Mouse (Mus musculus): Measurements from ENCODE around the gene Shbg. TPM values are rescaled to one million over a fixed set of nuclear protein-coding genes. Genes with fewer than 3 reads are reported as not detected.

The Shbg gene
- polyA plus RNA-seq, 1 experiment from 2014 or later: 1.5 TPM

GRCm38 (mm10) chr11:69584937-69585336 is 32.8 kb downstream of the Shbg start:
- H3K27me3 ChIP-seq (ENCODE audit: control insufficient read depth, insufficient read depth, low read length): no peaks in the 10 kb centered on the region

GRCm38 (mm10) chr11:69584008-69584407 is 33.7 kb downstream of the Shbg start:
- Histone ChIP-seq H3K9ac (ENCODE audit: low read depth, low read length) (no peak overlapping the region), H3K4me1 (ENCODE audit: control insufficient read depth, insufficient read depth, low read length) (peaks cover 23% of the 10 kb centered on the region; the same call in 1 of the 2 replicates), H3K27me3 (ENCODE audit: control insufficient read depth, insufficient read depth, low read length) (no peaks in the 10 kb centered on the region), H3K36me3 (ENCODE audit: control insufficient read depth, insufficient read depth, low read length) (peaks cover 14% of the 10 kb centered on the region), H3K9me3 (replicated peaks; ENCODE audit: control insufficient read depth, low read length) (no peaks in the 10 kb centered on the region), H3K4me2 (no peak overlapping the region), H3K27ac (ENCODE audit: low read depth, low read length) (no peak overlapping the region), H3K4me3 (ENCODE audit: low read depth, low read length) (no peak overlapping the region)
- no peak for ATAC-seq (replicated peaks; ENCODE audit: insufficient number of reproducible peaks, low FRiP score, low TSS enrichment)
- WGBS (ENCODE audit: insufficient replicate concordance): 83% methylated on average over 7 of the region's 7 CpGs

More at GRCm38 (mm10) chr11:69584937-69585336, 32.8 kb downstream of the Shbg start:
- H3K36me3 ChIP-seq (ENCODE audit: control insufficient read depth, insufficient read depth, low read length): peaks cover 22% of the 10 kb centered on the region
- no peaks in the 10 kb centered on the region for H3K9me3 ChIP-seq (replicated peaks; ENCODE audit: control insufficient read depth, low read length)
- no peak for ATAC-seq (replicated peaks; ENCODE audit: insufficient number of reproducible peaks, low FRiP score, low TSS enrichment)
- 93% methylated on average over 13 of the region's 13 CpGs for WGBS (ENCODE audit: insufficient replicate concordance)
- no peak overlapping the region for H3K27ac ChIP-seq (ENCODE audit: low read depth, low read length)
- no peak overlapping the region for H3K9ac ChIP-seq (ENCODE audit: low read depth, low read length)
- no peak overlapping the region; the same call in 1 of the 2 replicates for H3K4me2 ChIP-seq
- H3K4me1 ChIP-seq (ENCODE audit: control insufficient read depth, insufficient read depth, low read length): peaks cover 17% of the 10 kb centered on the region; the same call in 1 of the 2 replicates
- no peak overlapping the region for H3K4me3 ChIP-seq (ENCODE audit: low read depth, low read length)

- peaks cover under 1% of the 10 kb centered on the region; the same call in 1 of the 2 replicates for H3K36me3 ChIP-seq (ENCODE audit: control insufficient read depth, insufficient read depth, low read length)
- H3K9ac ChIP-seq (ENCODE audit: low read depth, low read length): peak overlapping the region; percentile 55
- H3K9me3 ChIP-seq (replicated peaks; ENCODE audit: control insufficient read depth, low read length): no peaks in the 10 kb centered on the region
- no peak for ATAC-seq (replicated peaks; ENCODE audit: insufficient number of reproducible peaks, low FRiP score, low TSS enrichment)
- H3K4me1 ChIP-seq (ENCODE audit: control insufficient read depth, insufficient read depth, low read length): peaks cover 34% of the 10 kb centered on the region
- 58% methylated on average over 9 of the region's 9 CpGs for WGBS (ENCODE audit: insufficient replicate concordance)
- peak overlapping the region; percentile 60 for H3K4me3 ChIP-seq (ENCODE audit: low read depth, low read length)
- peak overlapping the region; percentile 72 for H3K4me2 ChIP-seq
- H3K27ac ChIP-seq (ENCODE audit: low read depth, low read length): no peak overlapping the region; the same call in 1 of the 2 replicates
- H3K27me3 ChIP-seq (ENCODE audit: control insufficient read depth, insufficient read depth, low read length): no peaks in the 10 kb centered on the region
Observed at GRCm38 (mm10) chr11:69582230-69582805, 35.4 kb downstream of the Shbg start.

GRCm38 (mm10) chr11:69581814-69582213 is 35.9 kb downstream of the Shbg start:
- WGBS (ENCODE audit: insufficient replicate concordance): 2% methylated on average over 8 of the region's 8 CpGs
- Histone ChIP-seq H3K9ac (ENCODE audit: low read depth, low read length) (peak overlapping the region; percentile 76), H3K9me3 (replicated peaks; ENCODE audit: control insufficient read depth, low read length) (no peaks in the 10 kb centered on the region), H3K27me3 (ENCODE audit: control insufficient read depth, insufficient read depth, low read length) (no peaks in the 10 kb centered on the region), H3K4me2 (peak overlapping the region; percentile 72), H3K36me3 (ENCODE audit: control insufficient read depth, insufficient read depth, low read length) (0 out of 2 replicates have a peak, but pooled peaks cover 2% of the 10 kb centered on the region), H3K4me3 (ENCODE audit: low read depth, low read length) (peak overlapping the region; percentile 60), H3K27ac (ENCODE audit: low read depth, low read length) (peak overlapping the region; percentile 88), H3K4me1 (ENCODE audit: control insufficient read depth, insufficient read depth, low read length) (peaks cover 38% of the 10 kb centered on the region)
- no peak for ATAC-seq (replicated peaks; ENCODE audit: insufficient number of reproducible peaks, low FRiP score, low TSS enrichment)

GRCm38 (mm10) chr11:69581147-69581688 is 36.5 kb downstream of the Shbg start:
- H3K4me3 ChIP-seq (ENCODE audit: low read depth, low read length): peak overlapping the region; percentile 60
- WGBS (ENCODE audit: insufficient replicate concordance): 0% methylated on average over 36 of the region's 36 CpGs
- H3K4me2 ChIP-seq: peak overlapping the region; percentile 72
- peak overlapping the region; percentile 76 for H3K9ac ChIP-seq (ENCODE audit: low read depth, low read length)
- ATAC-seq (replicated peaks; ENCODE audit: insufficient number of reproducible peaks, low FRiP score, low TSS enrichment): peak; percentile 85
- no peaks in the 10 kb centered on the region for H3K27me3 ChIP-seq (ENCODE audit: control insufficient read depth, insufficient read depth, low read length)
- peak overlapping the region; percentile 88 for H3K27ac ChIP-seq (ENCODE audit: low read depth, low read length)
- 0 out of 2 replicates have a peak, but pooled peaks cover 2% of the 10 kb centered on the region for H3K36me3 ChIP-seq (ENCODE audit: control insufficient read depth, insufficient read depth, low read length)
- no peaks in the 10 kb centered on the region for H3K9me3 ChIP-seq (replicated peaks; ENCODE audit: control insufficient read depth, low read length)
- peaks cover 39% of the 10 kb centered on the region for H3K4me1 ChIP-seq (ENCODE audit: control insufficient read depth, insufficient read depth, low read length)

GRCm38 (mm10) chr11:69580572-69581146 is 37.0 kb downstream of the Shbg start:
- under 1% methylated on average over 25 of the region's 25 CpGs for WGBS (ENCODE audit: insufficient replicate concordance)
- ATAC-seq (replicated peaks; ENCODE audit: insufficient number of reproducible peaks, low FRiP score, low TSS enrichment): no peak
- peak overlapping the region; percentile 76 for H3K9ac ChIP-seq (ENCODE audit: low read depth, low read length)
- H3K4me1 ChIP-seq (ENCODE audit: control insufficient read depth, insufficient read depth, low read length): peaks cover 34% of the 10 kb centered on the region
- no peaks in the 10 kb centered on the region for H3K27me3 ChIP-seq (ENCODE audit: control insufficient read depth, insufficient read depth, low read length)
- peak overlapping the region; percentile 88 for H3K27ac ChIP-seq (ENCODE audit: low read depth, low read length)
- H3K36me3 ChIP-seq (ENCODE audit: control insufficient read depth, insufficient read depth, low read length): 0 out of 2 replicates have a peak, but pooled peaks cover 2% of the 10 kb centered on the region
- peak overlapping the region; percentile 60 for H3K4me3 ChIP-seq (ENCODE audit: low read depth, low read length)
- H3K9me3 ChIP-seq (replicated peaks; ENCODE audit: control insufficient read depth, low read length): no peaks in the 10 kb centered on the region
- H3K4me2 ChIP-seq: peak overlapping the region; percentile 72

GRCm38 (mm10) chr11:69580091-69580514 is 37.6 kb downstream of the Shbg start, which contains the start of the genes Wrap53 and Trp53:
TSS of gene Wrap53 (minus strand) at chr11:69580255.
TSS of gene Trp53 (plus strand) at chr11:69580359.
- 0 out of 2 replicates have a peak, but pooled peaks cover 2% of the 10 kb centered on the region for H3K36me3 ChIP-seq (ENCODE audit: control insufficient read depth, insufficient read depth, low read length)
- peak within 1 kb of the TSS; percentile 88 for H3K27ac ChIP-seq (ENCODE audit: low read depth, low read length)
- peak; percentile 68 for ATAC-seq (replicated peaks; ENCODE audit: insufficient number of reproducible peaks, low FRiP score, low TSS enrichment)
- peak within 1 kb of the TSS; percentile 89 for H3K4me2 ChIP-seq
- no peaks in the 10 kb centered on the region for H3K9me3 ChIP-seq (replicated peaks; ENCODE audit: control insufficient read depth, low read length)
- no peaks in the 10 kb centered on the region for H3K27me3 ChIP-seq (ENCODE audit: control insufficient read depth, insufficient read depth, low read length)
- peak within 1 kb of the TSS; percentile 60 for H3K4me3 ChIP-seq (ENCODE audit: low read depth, low read length)
- H3K9ac ChIP-seq (ENCODE audit: low read depth, low read length): peak within 1 kb of the TSS; percentile 76
- WGBS (ENCODE audit: insufficient replicate concordance): under 1% methylated on average over 13 of the region's 13 CpGs
- peaks cover 33% of the 10 kb centered on the region for H3K4me1 ChIP-seq (ENCODE audit: control insufficient read depth, insufficient read depth, low read length)

- Histone ChIP-seq H3K4me2 (peak overlapping the region; percentile 89), H3K27me3 (ENCODE audit: control insufficient read depth, insufficient read depth, low read length) (no peaks in the 10 kb centered on the region), H3K36me3 (ENCODE audit: control insufficient read depth, insufficient read depth, low read length) (0 out of 2 replicates have a peak, but pooled peaks cover 2% of the 10 kb centered on the region), H3K27ac (ENCODE audit: low read depth, low read length) (peak overlapping the region; percentile 88), H3K9ac (ENCODE audit: low read depth, low read length) (peak overlapping the region; percentile 76), H3K4me3 (ENCODE audit: low read depth, low read length) (peak overlapping the region; percentile 60), H3K4me1 (ENCODE audit: control insufficient read depth, insufficient read depth, low read length) (peaks cover 33% of the 10 kb centered on the region), H3K9me3 (replicated peaks; ENCODE audit: control insufficient read depth, low read length) (no peaks in the 10 kb centered on the region)
- ATAC-seq (replicated peaks; ENCODE audit: insufficient number of reproducible peaks, low FRiP score, low TSS enrichment): peak; percentile 76
- WGBS (ENCODE audit: insufficient replicate concordance): 2% methylated on average over 39 of the region's 39 CpGs
Observed at GRCm38 (mm10) chr11:69579128-69580017, 38.3 kb downstream of the Shbg start.
